Mouse (Mus musculus): Measurements from ENCODE around the gene Dnajc15. TPM values are rescaled to one million over a fixed set of nuclear protein-coding genes. Genes with fewer than 3 reads are reported as not detected.

Gene Dnajc15
- polyA plus RNA-seq, 1 experiment = 15.5 TPM

- TF ChIP-seq CTCF (IDR thresholded peaks at IDR 0.05; ENCODE audit: borderline replicate concordance, extremely low read depth, insufficient read depth, insufficient read length) (no peak), POLR2A (IDR thresholded peaks at IDR 0.05; ENCODE audit: borderline replicate concordance, extremely low read depth, insufficient read depth, insufficient read length, poor library complexity, severe bottlenecking) (no peak)
- peak; percentile 17 for DNase-seq (ENCODE audit: low read depth)
Observed at GRCm38 (mm10) chr14:77794285-77794949, 80.5 kb downstream of the Dnajc15 start.

- DNase-seq (ENCODE audit: low read depth) = no peak
- TF ChIP-seq POLR2A (IDR thresholded peaks at IDR 0.05; ENCODE audit: borderline replicate concordance, extremely low read depth, insufficient read depth, insufficient read length, poor library complexity, severe bottlenecking) (no peak), CTCF (IDR thresholded peaks at IDR 0.05; ENCODE audit: borderline replicate concordance, extremely low read depth, insufficient read depth, insufficient read length) (no peak)
Observed at GRCm38 (mm10) chr14:77792998-77793397, 81.9 kb downstream of the Dnajc15 start.

GRCm38 (mm10) chr14:77783217-77783616 is 91.7 kb downstream of the Dnajc15 start:
- TF ChIP-seq POLR2A (IDR thresholded peaks at IDR 0.05; ENCODE audit: borderline replicate concordance, extremely low read depth, insufficient read depth, insufficient read length, poor library complexity, severe bottlenecking) (no peak), CTCF (IDR thresholded peaks at IDR 0.05; ENCODE audit: borderline replicate concordance, extremely low read depth, insufficient read depth, insufficient read length) (no peak)
- no peak for DNase-seq (ENCODE audit: low read depth)

- no peak for DNase-seq (ENCODE audit: low read depth)
- TF ChIP-seq CTCF (IDR thresholded peaks at IDR 0.05; ENCODE audit: borderline replicate concordance, extremely low read depth, insufficient read depth, insufficient read length) = no peak
- TF ChIP-seq POLR2A (IDR thresholded peaks at IDR 0.05; ENCODE audit: borderline replicate concordance, extremely low read depth, insufficient read depth, insufficient read length, poor library complexity, severe bottlenecking) = no peak
Observed at GRCm38 (mm10) chr14:77777365-77777764, 97.6 kb downstream of the Dnajc15 start.

- no peak for TF ChIP-seq POLR2A (IDR thresholded peaks at IDR 0.05; ENCODE audit: borderline replicate concordance, extremely low read depth, insufficient read depth, insufficient read length, poor library complexity, severe bottlenecking)
- no peak for TF ChIP-seq CTCF (IDR thresholded peaks at IDR 0.05; ENCODE audit: borderline replicate concordance, extremely low read depth, insufficient read depth, insufficient read length)
- DNase-seq (ENCODE audit: low read depth) = peak; percentile 53
Observed at GRCm38 (mm10) chr14:77776005-77776531, 98.9 kb downstream of the Dnajc15 start.

GRCm38 (mm10) chr14:77773331-77773730 is 101.6 kb downstream of the Dnajc15 start:
- no peak for TF ChIP-seq CTCF (IDR thresholded peaks at IDR 0.05; ENCODE audit: borderline replicate concordance, extremely low read depth, insufficient read depth, insufficient read length)
- TF ChIP-seq POLR2A (IDR thresholded peaks at IDR 0.05; ENCODE audit: borderline replicate concordance, extremely low read depth, insufficient read depth, insufficient read length, poor library complexity, severe bottlenecking) = no peak
- DNase-seq (ENCODE audit: low read depth) = no peak

GRCm38 (mm10) chr14:77771626-77772025 is 103.3 kb downstream of the Dnajc15 start:
- peak; percentile 17 for DNase-seq (ENCODE audit: low read depth)

More at GRCm38 (mm10) chr14:77771626-77772025, 103.3 kb downstream of the Dnajc15 start:
- TF ChIP-seq POLR2A (IDR thresholded peaks at IDR 0.05; ENCODE audit: borderline replicate concordance, extremely low read depth, insufficient read depth, insufficient read length, poor library complexity, severe bottlenecking) (no peak), CTCF (IDR thresholded peaks at IDR 0.05; ENCODE audit: borderline replicate concordance, extremely low read depth, insufficient read depth, insufficient read length) (no peak)

Other genes with a start within 250 kb of the Dnajc15 start
- gene Epsti1, start 29.1 kb upstream of the Dnajc15 start, polyA plus RNA-seq (2012; rRNA removed) = 0.15 and 0.28 TPM in 2 replicates
- gene Fam216b, start 213.9 kb upstream of the Dnajc15 start, polyA plus RNA-seq (2012; rRNA removed) = 0.37 and 0.38 TPM in 2 replicates